Mouse (Mus musculus) C3H10T1/2 (cell line): ENCODE results near the gene Wdr24. TPM values are rescaled to one million over a fixed set of nuclear protein-coding genes. Genes with fewer than 3 reads are reported as not detected.

Source experiments
- polyA plus RNA-seq, 2 experiments: library from polyadenylated mRNA; unstranded; fragments of >200 nt; fragmentation: generic; extraction: Trizol; gene quantifications; one replicate each; pipeline ENCODE4 v1.2.1; 2012; ENCODE audit warnings: missing spikeins in 2 of 2

The Wdr24 gene
- polyA plus RNA-seq, 2 experiments: 10.0 to 27.6 TPM

Other genes starting within 250 kb of the Wdr24 start
- gene Lmf1, start 244.5 kb upstream of the Wdr24 start, polyA plus RNA-seq: 10 to 100 TPM; 19.6 to 27.4 TPM
- gene Gng13, start 106.5 kb upstream of the Wdr24 start, polyA plus RNA-seq: under 1 TPM; 0.68 to 0.90 TPM
- 10 to 100 TPM; 13.0 to 64.2 TPM for gene Chtf18, start 96.2 kb upstream of the Wdr24 start, polyA plus RNA-seq
- 10 to 100 TPM; 29.8 to 35.4 TPM for gene Rpusd1, start 96.0 kb upstream of the Wdr24 start, polyA plus RNA-seq
- under 1 TPM; 0.01 to 0.05 TPM for gene Mslnl, start 87.6 kb upstream of the Wdr24 start, polyA plus RNA-seq
- gene Msln, start 69.2 kb upstream of the Wdr24 start, polyA plus RNA-seq: 10 to 100 TPM in 1 of 2 experiments, 1 to 10 TPM in 1; 5.9 to 17.1 TPM
- 10 to 100 TPM; 19.4 to 24.0 TPM for gene Narfl, start 49.9 kb upstream of the Wdr24 start, polyA plus RNA-seq
- 10 to 100 TPM; 33.9 to 66.4 TPM for gene Haghl, start 38.0 kb upstream of the Wdr24 start, polyA plus RNA-seq
- under 1 TPM; 0.11 to 0.14 TPM for gene Ccdc78, start 37.0 kb upstream of the Wdr24 start, polyA plus RNA-seq
- gene Fam173a, start 30.7 kb upstream of the Wdr24 start, polyA plus RNA-seq: 10 to 100 TPM; 89.1 to 99.0 TPM
- gene AC134908.4, start 28.0 kb upstream of the Wdr24 start, polyA plus RNA-seq: 1 to 10 TPM in 1 of 2 experiments, not detected in 1; 1.4 TPM
- gene Metrn, start 26.5 kb upstream of the Wdr24 start, polyA plus RNA-seq: 100 to 1,000 TPM in 1 of 2 experiments, 10 to 100 TPM in 1; 88.0 to 177 TPM
- gene Fbxl16, start 14.5 kb upstream of the Wdr24 start, polyA plus RNA-seq: under 1 TPM; 0.05 to 0.27 TPM
- 10 to 100 TPM; 14.3 to 39.3 TPM for gene Jmjd8, start 5.2 kb downstream of the Wdr24 start, polyA plus RNA-seq
- 100 to 1,000 TPM; 242 to 426 TPM for gene Stub1, start 9.8 kb downstream of the Wdr24 start, polyA plus RNA-seq
- 1 to 10 TPM in 1 of 2 experiments, under 1 TPM in 1; 0.07 to 1.4 TPM for gene Rhbdl1, start 13.7 kb downstream of the Wdr24 start, polyA plus RNA-seq
- gene Gm20683, start 18.1 kb downstream of the Wdr24 start, polyA plus RNA-seq: 1 to 10 TPM in 1 of 2 experiments, under 1 TPM in 1; 0.06 to 1.5 TPM
- 10 to 100 TPM; 17.7 to 29.4 TPM for gene Rhot2, start 21.2 kb downstream of the Wdr24 start, polyA plus RNA-seq
- 10 to 100 TPM; 15.7 to 20.9 TPM for gene Wdr90, start 37.9 kb downstream of the Wdr24 start, polyA plus RNA-seq
- gene Mcrip2, start 45.1 kb downstream of the Wdr24 start, polyA plus RNA-seq: 10 to 100 TPM; 19.6 to 60.3 TPM
- gene Mettl26, start 51.4 kb downstream of the Wdr24 start, polyA plus RNA-seq: 10 to 100 TPM; 39.4 to 53.9 TPM
- 1 to 10 TPM in 1 of 2 experiments, under 1 TPM in 1; 0.22 to 1.1 TPM for gene Wfikkn1, start 57.2 kb downstream of the Wdr24 start, polyA plus RNA-seq
- gene Rab40c, start 96.1 kb downstream of the Wdr24 start, polyA plus RNA-seq: 10 to 100 TPM; 14.7 to 31.1 TPM
- 10 to 100 TPM; 24.9 to 42.4 TPM for gene Pigq, start 121.3 kb downstream of the Wdr24 start, polyA plus RNA-seq
- under 1 TPM; 0.02 to 0.78 TPM for gene Nhlrc4, start 121.3 kb downstream of the Wdr24 start, polyA plus RNA-seq
- under 1 TPM; 0.02 to 0.04 TPM for gene A930017K11Rik, start 128.9 kb downstream of the Wdr24 start, polyA plus RNA-seq
- 10 to 100 TPM in 1 of 2 experiments, 1 to 10 TPM in 1; 4.7 to 13.1 TPM for gene Capn15, start 162.2 kb downstream of the Wdr24 start, polyA plus RNA-seq
- 10 to 100 TPM in 1 of 2 experiments, 1 to 10 TPM in 1; 6.5 to 26.0 TPM for gene Rab11fip3, start 245.9 kb downstream of the Wdr24 start, polyA plus RNA-seq